Mouse (Mus musculus) CH12.LX (cell line): ENCODE data around the gene Rergl. TPM values are rescaled to one million over a fixed set of nuclear protein-coding genes. Genes with fewer than 3 reads are reported as not detected.

Experiments used
- DNase-seq: peaks from one replicate; pipeline ENCODE4 v3.0.0-alpha.2; 2013; ENCODE audit errors: extremely low read depth
- H3K27ac ChIP-seq: 2 replicates; pipeline ENCODE4 v1.5.1; 2012; ENCODE audit warnings: low read depth, mild to moderate bottlenecking, control low read depth, moderate library complexity; ENCODE audit not compliant: insufficient read depth
- H3K27me3 ChIP-seq: replicated peaks from 2 replicates; pipeline ENCODE3; 2012; ENCODE audit warnings: inconsistent platforms
- H3K36me3 ChIP-seq, 2 experiments: replicated peaks in 1 of 2; 2 replicates each; pipeline versions ENCODE3 to v1.6.1; 2012; ENCODE audit warnings: inconsistent platforms in 1 of 2, low read length in 1 of 2, mild to moderate bottlenecking in 1 of 2, mixed read lengths in 1 of 2, moderate library complexity in 1 of 2; ENCODE audit not compliant: control insufficient read depth in 1 of 2, insufficient read depth in 1 of 2
- H3K4me1 ChIP-seq, 2 experiments: 2 replicates each; pipeline ENCODE4 v1.6.1; 2012; ENCODE audit warnings: inconsistent platforms in 1 of 2, moderate library complexity in 1 of 2; ENCODE audit not compliant: insufficient read depth in 2 of 2, control insufficient read depth in 1 of 2
- H3K4me2 ChIP-seq: 2 replicates; pipeline ENCODE4 v1.6.1; 2012; ENCODE audit warnings: low read depth, mild to moderate bottlenecking, control low read depth; ENCODE audit not compliant: poor library complexity, insufficient read depth, severe bottlenecking
- H3K4me3 ChIP-seq, 3 experiments: fragments of 150-350 bp in 1 of 3; sonication (generic) in 1 of 3; replicated peaks in 1 of 3; 2 replicates each; pipeline versions ENCODE3 to v1.5.1; 2011 to 2012; ENCODE audit warnings: low read depth in 2 of 3, low read length in 2 of 3, mild to moderate bottlenecking in 2 of 3, moderate library complexity in 2 of 3, control low read depth in 1 of 3, improper control_type of control experiment in 1 of 3, inconsistent platforms in 1 of 3, mixed read lengths in 1 of 3; ENCODE audit not compliant: poor library complexity in 1 of 3
- H3K79me2 ChIP-seq: replicated peaks from 2 replicates; pipeline ENCODE4 v1.6.1; 2012; ENCODE audit warnings: mild to moderate bottlenecking, moderate library complexity; ENCODE audit not compliant: control insufficient read depth, poor library complexity, insufficient read depth, severe bottlenecking; ENCODE audit errors: extremely low read depth
- H3K9ac ChIP-seq: 2 replicates; pipeline ENCODE4 v1.6.1; 2012; ENCODE audit warnings: low read depth, mild to moderate bottlenecking, control low read depth, moderate library complexity; ENCODE audit not compliant: insufficient read depth
- H3K9me3 ChIP-seq: replicated peaks from 2 replicates; pipeline ENCODE3; 2012; ENCODE audit warnings: low read length, inconsistent platforms, mixed read lengths
- ELF1 ChIP-seq: IDR thresholded peaks from 2 replicates; pipeline ENCODE4 v1.6.1; 2014; ENCODE audit warnings: low read depth, mild to moderate bottlenecking, inconsistent platforms, low read length, improper control_type of control experiment
- KAT2A ChIP-seq: IDR thresholded peaks from 2 replicates; pipeline ENCODE4 v1.6.1; 2012; ENCODE audit warnings: low read length, improper control_type of control experiment, inconsistent platforms; ENCODE audit not compliant: insufficient replicate concordance
- NRF1 ChIP-seq: IDR thresholded peaks from 2 replicates; pipeline ENCODE4 v1.6.1; 2014; ENCODE audit warnings: low read depth, mild to moderate bottlenecking, inconsistent platforms, low read length, improper control_type of control experiment, moderate library complexity
- POLR2A ChIP-seq: IDR thresholded peaks from 2 replicates; pipeline ENCODE4 v1.6.1; 2011; ENCODE audit warnings: low read depth, mild to moderate bottlenecking, improper control_type of control experiment, low read length
- ZKSCAN1 ChIP-seq: IDR thresholded peaks from 2 replicates; pipeline ENCODE4 v1.6.1; 2012; ENCODE audit warnings: low read depth, inconsistent platforms, low read length, improper control_type of control experiment, borderline replicate concordance
- dilution Hi-C: fragments of 300-500 bp; cut with MboI; formaldehyde crosslinking; loops from 2 replicates; pipeline ENCODE4 v1.14.3; 2020; ENCODE audit warnings: low sequenced_read_pairs; ENCODE audit not compliant: extremely low pct_unique_long_range_greater_than_20kb, extremely low pct_ligation_motif_present
- in situ Hi-C: fragments of 300-500 bp; cut with MboI; formaldehyde crosslinking; loops from 3 replicates; pipeline ENCODE4 v1.14.3; 2019; ENCODE audit warnings: low sequenced_read_pairs, low pct_ligation_motif_present, low pct_unique_long_range_greater_than_20kb, mixed read lengths
- polyA plus RNA-seq: library from polyadenylated mRNA; unstranded; fragments of >175 nt; gene quantifications from 2 replicates; pipeline ENCODE4 v1.2.1, GENCODE M21; 2012; ENCODE audit warnings: low read depth; ENCODE audit not compliant: insufficient read length
- total RNA-seq, 2 experiments: library from RNA; depleted of rRNA; stranded (reverse); fragments of 300-350 nt in 1 of 2; fragments of >200 nt in 1 of 2; gene quantifications; 2 replicates each; pipeline ENCODE4 v1.2.3; 2012 to 2014

Rergl gene
- total and polyA plus RNA-seq, 3 experiments = not detected

GRCm38 (mm10) chr6:139443999-139444398 lies 57.8 kb downstream of the Rergl start:
- peaks cover 31% of the 10 kb centered on the region for H3K9me3 ChIP-seq
- in situ Hi-C loops = no loop called here
- H3K9ac ChIP-seq = no peak overlapping the region
- H3K27ac ChIP-seq = no peak overlapping the region
- H3K4me1 ChIP-seq = no peaks in the 10 kb centered on the region
- no peak overlapping the region for H3K4me3 ChIP-seq
- no peaks in the 10 kb centered on the region for H3K79me2 ChIP-seq
- H3K27me3 ChIP-seq = no peaks in the 10 kb centered on the region
- TF ChIP-seq POLR2A (no peak), KAT2A (no peak), ZKSCAN1 (no peak), ELF1 (no peak), NRF1 (no peak)
- no peak overlapping the region for H3K4me2 ChIP-seq
- no peak for DNase-seq
- H3K36me3 ChIP-seq = no peaks in the 10 kb centered on the region
- dilution Hi-C loops = no loop called here

Other genes starting within 250 kb of the Rergl start
- not detected in 2 replicates for gene Pik3c2g, start 85.2 kb upstream of the Rergl start, total RNA-seq (2012; rRNA removed)
- gene Pik3c2g, start 85.2 kb upstream of the Rergl start, total RNA-seq (2014; rRNA removed) = not detected in 2 replicates
- not detected in 2 replicates for gene Pik3c2g, start 85.2 kb upstream of the Rergl start, polyA plus RNA-seq